Mouse (Mus musculus) kidney, postnatal 25 days (tissue): ENCODE data around the gene Dmrtc1b.
"Not testable (repeated sequence)": the region's sequence is repeated elsewhere in the genome, so short reads cannot be mapped to it uniquely, and the experiment has no call there.

ENCODE experiments used
- DNase-seq, 2 experiments: peaks; one replicate each; pipeline ENCODE4 v3.0.0; 2021; ENCODE audit warnings: mixed read lengths in 2 of 2

Gene Dmrtc1b

DNA sequence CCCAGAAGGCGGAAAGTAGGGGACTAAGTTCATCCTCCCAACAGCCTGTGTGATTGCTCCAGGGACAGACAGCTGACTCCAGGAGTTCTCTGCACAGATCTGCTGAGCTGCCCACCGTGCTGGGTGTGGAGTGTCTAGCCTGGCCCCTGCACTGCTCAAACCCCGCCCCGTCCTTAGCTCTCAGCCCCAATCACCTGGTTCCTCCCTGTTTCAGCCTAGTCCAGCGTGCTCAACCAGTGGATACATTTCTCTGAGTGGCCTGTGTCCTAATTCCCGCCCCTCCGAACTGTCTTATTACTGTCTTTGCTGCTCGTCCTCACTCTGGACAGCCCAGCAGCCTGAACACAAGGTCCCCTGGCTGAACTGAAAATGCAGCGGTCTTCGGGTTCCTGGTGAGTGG, at the start of gene Dmrtc1b, which contains the start of gene Gm9112:
Gene Dmrtc1b, plus strand, starts transcription at position 331 of the 400 bp plus-strand sequence.
Gene Gm9112, minus strand, starts transcription at position 101 of the 400 bp plus-strand sequence.
- not testable (repeated sequence) for DNase-seq

DNA sequence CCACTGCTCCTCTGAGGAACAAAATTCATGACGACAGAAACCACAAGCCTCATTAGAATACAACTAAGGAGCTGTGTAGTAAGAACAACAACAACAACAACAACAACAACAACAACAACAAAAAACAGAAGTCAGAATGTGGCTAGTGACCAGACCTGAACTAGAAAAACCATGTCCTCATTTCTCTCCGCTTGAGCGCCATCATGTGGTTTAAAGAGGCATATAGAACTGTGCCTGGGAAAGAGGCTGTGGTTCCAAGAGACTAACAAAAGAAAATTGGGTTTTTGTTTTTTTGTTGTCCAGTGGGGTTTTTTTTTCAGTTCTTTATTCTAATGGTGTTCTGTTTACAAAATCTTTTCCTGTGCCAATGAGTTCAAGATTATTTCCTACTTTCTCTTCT, 47.0 kb upstream of the Dmrtc1b start:
- DNase-seq: peak in 1 of 2 experiments; percentile 33

DNA sequence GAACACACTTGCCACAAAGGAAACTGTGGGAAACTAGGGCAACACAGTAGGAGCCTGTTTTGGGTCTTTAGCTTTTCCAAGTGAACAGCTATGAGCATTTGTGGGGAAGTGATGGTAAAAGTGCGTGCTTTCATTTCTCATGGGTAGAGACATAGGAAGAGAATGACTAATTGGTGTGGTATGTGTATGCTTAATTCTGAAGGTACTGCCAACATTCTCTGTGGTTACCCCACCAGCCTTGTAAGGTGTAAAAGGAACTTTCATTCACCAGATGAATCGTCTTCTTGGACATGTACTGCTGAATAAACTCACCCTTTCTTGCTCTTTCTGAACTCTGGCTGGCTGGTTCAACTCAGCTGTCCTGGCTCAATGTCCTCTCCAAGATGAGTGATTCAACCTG, 41.0 kb upstream of the Dmrtc1b start:
- DNase-seq: no peak

DNA sequence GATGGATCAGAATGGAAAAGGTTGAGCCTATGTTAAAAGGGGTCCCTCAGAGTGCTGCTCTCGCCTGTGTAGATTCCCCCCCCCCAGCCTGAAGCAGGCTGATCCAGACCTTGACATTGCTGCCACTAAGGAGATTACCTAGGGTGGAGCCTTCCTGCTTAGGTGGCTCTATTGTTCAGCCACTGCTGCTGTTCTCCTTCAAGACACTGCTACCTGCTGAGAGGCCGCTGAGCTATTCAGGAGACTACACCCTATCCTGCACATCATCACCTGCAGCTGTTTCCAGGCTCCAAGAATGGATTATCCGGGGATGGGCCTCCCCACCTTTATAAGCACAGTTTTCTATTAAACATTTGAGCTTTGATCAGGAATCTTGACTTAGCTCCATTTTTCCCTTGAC, 23.0 kb upstream of the Dmrtc1b start:
- DNase-seq: not testable (repeated sequence)

DNA sequence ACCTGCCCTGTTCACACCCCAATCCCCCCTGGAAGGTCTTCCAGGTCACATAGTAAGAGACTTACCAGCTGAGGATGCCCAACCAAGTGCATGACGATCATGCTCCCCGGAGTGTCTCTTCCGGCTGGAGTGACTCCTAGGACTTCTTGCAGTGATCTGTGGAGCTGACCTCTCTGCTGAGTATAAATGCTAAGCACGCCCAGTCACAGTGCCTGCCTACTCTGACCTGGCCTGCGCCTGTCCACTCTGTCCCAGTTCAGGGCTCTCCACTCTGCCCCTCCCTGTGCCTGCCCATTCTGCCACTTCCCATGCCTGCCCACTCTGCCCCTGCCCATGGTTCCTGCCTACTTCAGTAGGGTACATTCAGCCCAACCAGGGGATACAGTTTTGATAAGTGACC, 20.8 kb upstream of the Dmrtc1b start, which contains the start of gene Gm3880:
Gene Gm3880, minus strand, starts transcription at position 101 of the 400 bp plus-strand sequence.
- DNase-seq: not testable (repeated sequence)

DNA sequence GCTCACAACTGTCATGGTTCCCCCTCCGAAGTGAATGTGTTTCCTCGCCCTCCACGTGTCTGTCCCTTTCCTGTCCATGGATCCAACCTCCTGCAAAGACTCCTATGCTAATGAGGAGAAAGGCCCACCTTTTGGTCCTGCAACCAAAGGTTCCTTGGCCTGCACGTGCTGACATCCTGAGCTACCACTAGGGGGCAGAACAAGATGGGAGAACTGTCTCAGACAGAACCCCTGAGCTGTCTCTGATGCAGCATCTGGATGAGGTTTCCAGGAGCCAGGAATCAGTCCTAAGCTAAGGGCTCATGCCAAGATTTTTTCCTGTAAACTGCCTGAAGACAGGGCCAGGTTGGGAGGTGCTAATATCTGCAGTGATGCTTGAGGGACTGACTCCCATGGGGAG, 18.4 kb upstream of the Dmrtc1b start:
- DNase-seq: peak; percentile 5 to 43

DNA sequence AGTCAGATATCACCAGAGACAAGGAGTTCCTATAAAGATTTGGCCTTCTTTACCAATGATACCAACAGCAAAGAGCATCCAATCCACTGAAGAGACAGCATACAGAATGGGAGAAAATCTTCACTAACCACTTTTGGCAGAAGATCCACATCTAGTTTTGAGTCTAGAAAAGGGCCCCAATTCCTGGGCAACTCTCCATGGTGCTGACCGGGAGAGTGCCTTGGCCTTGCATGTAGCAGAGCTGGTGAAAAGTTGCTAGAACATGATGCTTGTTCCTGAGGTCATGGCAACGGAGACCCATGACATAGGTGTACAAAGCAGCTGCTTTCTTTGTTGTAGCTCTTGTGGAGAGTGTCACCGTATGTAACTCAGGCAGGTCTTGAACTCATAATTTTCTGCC, 7.0 kb upstream of the Dmrtc1b start:
- DNase-seq: peak in 1 of 2 experiments; percentile 1

DNA sequence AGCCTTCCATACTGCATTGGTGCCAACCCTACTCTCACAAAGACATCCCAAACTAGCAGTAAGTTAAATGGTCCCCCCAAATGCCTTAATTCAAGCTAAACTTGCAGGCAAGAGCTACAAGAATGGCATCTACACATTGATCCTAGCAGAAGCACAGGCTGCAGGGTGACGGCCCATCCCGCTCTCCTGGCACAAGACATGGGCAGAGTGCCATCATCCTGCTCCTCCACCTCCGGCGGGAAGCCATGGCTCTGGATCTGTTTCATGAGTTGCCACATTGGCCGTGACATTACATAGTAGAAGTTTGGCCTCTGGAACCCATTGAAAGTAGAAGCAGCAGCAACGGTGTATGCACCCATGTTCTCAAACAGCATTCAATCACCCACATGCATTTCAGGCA, 16.6 kb downstream of the Dmrtc1b start:
- DNase-seq: not testable (repeated sequence)
